Mouse (Mus musculus) cortical plate, adult 2 months (tissue): ENCODE results near the gene Rad54l2.

Experiments
- CTCF ChIP-seq: fragments of 200-500 bp; IDR thresholded peaks from 2 replicates; pipeline ENCODE4 v1.5.1; 2011; ENCODE audit warnings: mild to moderate bottlenecking, control low read depth, low read length; ENCODE audit not compliant: insufficient read depth; ENCODE audit errors: extremely low read depth
- POLR2A ChIP-seq: fragments of 200-500 bp; IDR thresholded peaks from 2 replicates; pipeline ENCODE4 v1.6.1; 2011; ENCODE audit warnings: mild to moderate bottlenecking, low read length, control low read depth; ENCODE audit not compliant: insufficient read depth; ENCODE audit errors: extremely low read depth

DNA sequence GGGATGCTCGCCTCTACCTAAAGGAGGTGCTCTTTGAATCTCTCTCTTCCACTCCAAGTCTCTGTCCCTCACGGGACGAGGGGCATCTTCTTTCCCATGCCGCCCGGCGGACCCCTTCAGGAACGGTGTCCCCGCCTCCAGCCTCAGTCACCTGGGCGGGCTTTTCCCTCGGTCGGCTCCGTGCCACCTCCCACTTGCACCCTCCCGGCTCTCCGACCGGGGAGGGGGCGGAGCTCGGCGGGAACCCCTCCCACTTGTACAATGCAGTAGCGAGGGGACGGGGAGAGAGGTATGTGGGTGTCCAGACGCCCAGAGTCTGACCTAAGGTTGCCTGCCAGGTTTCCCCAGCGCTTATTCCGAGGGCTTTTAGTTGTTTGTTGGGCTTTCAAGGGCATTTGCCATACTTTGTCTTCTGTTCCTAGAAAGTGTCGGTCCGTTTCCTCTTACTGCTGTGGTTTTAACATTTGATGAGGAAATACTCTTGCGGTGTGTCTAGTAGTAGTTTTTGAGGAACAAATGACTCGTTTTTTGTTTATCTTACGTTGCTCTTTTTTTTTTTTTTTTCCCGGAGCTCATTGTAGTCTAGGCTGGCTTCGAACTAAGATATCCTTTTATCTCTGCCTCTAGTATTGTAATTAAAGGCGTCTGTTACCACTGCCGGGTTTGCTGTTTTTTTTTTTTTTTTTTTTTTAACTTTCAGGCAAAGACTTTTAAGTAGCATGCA, 33.5 kb upstream of the Rad54l2 start:
- no peak for TF ChIP-seq CTCF
- no peak for TF ChIP-seq POLR2A
